Mouse (Mus musculus) frontal cortex, postnatal 14 days (tissue): Measurements from ENCODE around the gene Tspan9.

ENCODE experiments used
- DNase-seq, 2 experiments: peaks; one replicate each; pipeline ENCODE4 v3.0.0; 2022; ENCODE audit warnings: low spot score in 2 of 2

Gene Tspan9

GRCm38 (mm10) chr6:128132581-128132980, 10.8 kb downstream of the Tspan9 start:
- no peak for DNase-seq

GRCm38 (mm10) chr6:128131390-128131789, 12.0 kb downstream of the Tspan9 start:
- DNase-seq = no peak

- no peak for DNase-seq
Measured at GRCm38 (mm10) chr6:128130686-128131085, 12.7 kb downstream of the Tspan9 start.

- DNase-seq = no peak
Measured at GRCm38 (mm10) chr6:128129382-128129781, 14.0 kb downstream of the Tspan9 start.

GRCm38 (mm10) chr6:128127312-128127711, 16.1 kb downstream of the Tspan9 start:
- no peak for DNase-seq

- DNase-seq = no peak
Measured at GRCm38 (mm10) chr6:128126876-128127275, 16.5 kb downstream of the Tspan9 start.

GRCm38 (mm10) chr6:128125464-128125863, 17.9 kb downstream of the Tspan9 start:
- DNase-seq = no peak

- no peak for DNase-seq
Measured at GRCm38 (mm10) chr6:128124222-128124971, 19.0 kb downstream of the Tspan9 start.

GRCm38 (mm10) chr6:128122127-128122526, 21.3 kb downstream of the Tspan9 start:
- DNase-seq = no peak

GRCm38 (mm10) chr6:128121691-128122090, 21.7 kb downstream of the Tspan9 start:
- no peak for DNase-seq

- DNase-seq = no peak
Measured at GRCm38 (mm10) chr6:128120806-128121205, 22.6 kb downstream of the Tspan9 start.

GRCm38 (mm10) chr6:128118670-128119230, 24.6 kb downstream of the Tspan9 start:
- no peak for DNase-seq

GRCm38 (mm10) chr6:128116836-128117542, 26.4 kb downstream of the Tspan9 start:
- no peak for DNase-seq

GRCm38 (mm10) chr6:128116344-128116743, 27.1 kb downstream of the Tspan9 start:
- no peak for DNase-seq

- no peak for DNase-seq
Measured at GRCm38 (mm10) chr6:128115121-128115520, 28.3 kb downstream of the Tspan9 start.

- DNase-seq = no peak
Measured at GRCm38 (mm10) chr6:128112605-128113004, 30.8 kb downstream of the Tspan9 start.

GRCm38 (mm10) chr6:128111784-128112183, 31.6 kb downstream of the Tspan9 start:
- DNase-seq = no peak

- DNase-seq = no peak
Measured at GRCm38 (mm10) chr6:128108324-128109035, 34.9 kb downstream of the Tspan9 start.

- DNase-seq = no peak
Measured at GRCm38 (mm10) chr6:128107698-128108097, 35.7 kb downstream of the Tspan9 start.

- DNase-seq = no peak
Measured at GRCm38 (mm10) chr6:128106154-128106553, 37.2 kb downstream of the Tspan9 start.

- no peak for DNase-seq
Measured at GRCm38 (mm10) chr6:128104712-128105324, 38.6 kb downstream of the Tspan9 start.

- no peak for DNase-seq
Measured at GRCm38 (mm10) chr6:128103874-128104273, 39.5 kb downstream of the Tspan9 start.
